Mouse (Mus musculus) layer of hippocampus, adult 2 months (tissue): ENCODE data around the gene Zswim8. TPM values are rescaled to one million over a fixed set of nuclear protein-coding genes. Genes with fewer than 3 reads are reported as not detected.

Source experiments
- DNase-seq, 2 experiments: peaks; one replicate each; pipeline ENCODE4 v3.0.0; 2022; ENCODE audit warnings: low spot score in 2 of 2
- H3K27ac ChIP-seq: fragments of 200-600 bp; 2 replicates; pipeline ENCODE4 v1.8.1; 2022
- H3K4me3 ChIP-seq: fragments of 200-600 bp; 2 replicates; pipeline ENCODE4 v1.8.1; 2022; ENCODE audit warnings: mild to moderate bottlenecking
- CTCF ChIP-seq: fragments of 200-600 bp; conservative IDR thresholded peaks from 2 replicates; pipeline ENCODE4 v1.8.1; 2022; ENCODE audit warnings: antibody characterized with exemption, mild to moderate bottlenecking, moderate library complexity
- total RNA-seq, 2 experiments: library from RNA; stranded (reverse); gene quantifications; 2 replicates each; pipeline ENCODE4 v1.2.3; 2021

The Zswim8 gene
- total RNA-seq, 2 experiments from 2014 or later: 189 to 206 TPM

GRCm38 (mm10) chr14:20723006-20723405, 15.7 kb downstream of the Zswim8 start:
- Histone ChIP-seq H3K4me3 (no peak overlapping the region), H3K27ac (no peak overlapping the region)
- DNase-seq: no peak
- TF ChIP-seq CTCF: no peak

- TF ChIP-seq CTCF: peak; percentile 94
- H3K4me3 ChIP-seq: no peak overlapping the region
- DNase-seq: peak; percentile 64 to 81
- H3K27ac ChIP-seq: no peak overlapping the region
Measured at GRCm38 (mm10) chr14:20724043-20724442, 16.7 kb downstream of the Zswim8 start.

- no peak overlapping the region for H3K4me3 ChIP-seq
- no peak overlapping the region for H3K27ac ChIP-seq
- TF ChIP-seq CTCF: no peak
- DNase-seq: no peak
Measured at GRCm38 (mm10) chr14:20725660-20726339, 18.4 kb downstream of the Zswim8 start.

GRCm38 (mm10) chr14:20729871-20730270, 22.5 kb downstream of the Zswim8 start:
- no peak for TF ChIP-seq CTCF
- Histone ChIP-seq H3K27ac (no peak overlapping the region), H3K4me3 (no peak overlapping the region)
- DNase-seq: no peak

- no peak for TF ChIP-seq CTCF
- no peak overlapping the region for H3K27ac ChIP-seq
- H3K4me3 ChIP-seq: no peak overlapping the region
- DNase-seq: no peak
Measured at GRCm38 (mm10) chr14:20730853-20731602, 23.7 kb downstream of the Zswim8 start.

GRCm38 (mm10) chr14:20733041-20733951, 25.9 kb downstream of the Zswim8 start:
- no peak for DNase-seq
- no peak for TF ChIP-seq CTCF
- Histone ChIP-seq H3K27ac (peak overlapping the region; percentile 97), H3K4me3 (peak overlapping the region; percentile 82)

- Histone ChIP-seq H3K27ac (peak within 1 kb of the TSS; percentile 97), H3K4me3 (peak within 1 kb of the TSS; percentile 82)
- TF ChIP-seq CTCF: peak; percentile 52
- DNase-seq: peak; percentile 71 to 82
Measured at GRCm38 (mm10) chr14:20733952-20734774, 26.8 kb downstream of the Zswim8 start, which contains the start of gene Ndst2. TSS of gene Ndst2 (minus strand) at chr14:20734562.

GRCm38 (mm10) chr14:20735052-20735451, 27.7 kb downstream of the Zswim8 start:
- no peak for DNase-seq
- Histone ChIP-seq H3K27ac (peak overlapping the region; percentile 97; the same call in 1 of the 2 replicates), H3K4me3 (peak overlapping the region; percentile 82)

GRCm38 (mm10) chr14:20735892-20736390, 28.6 kb downstream of the Zswim8 start:
- no peak overlapping the region for H3K27ac ChIP-seq
- no peak overlapping the region for H3K4me3 ChIP-seq
- no peak for TF ChIP-seq CTCF
- no peak for DNase-seq

More at GRCm38 (mm10) chr14:20735052-20735451, 27.7 kb downstream of the Zswim8 start:
- TF ChIP-seq CTCF: no peak

GRCm38 (mm10) chr14:20737306-20737705, 30.0 kb downstream of the Zswim8 start:
- TF ChIP-seq CTCF: peak; percentile 81
- DNase-seq: peak in 1 of 2 experiments; percentile 51
- H3K27ac ChIP-seq: no peak overlapping the region

GRCm38 (mm10) chr14:20738511-20738910, 31.2 kb downstream of the Zswim8 start:
- TF ChIP-seq CTCF: no peak
- no peak overlapping the region for H3K4me3 ChIP-seq
- DNase-seq: no peak
- no peak overlapping the region for H3K27ac ChIP-seq

More at GRCm38 (mm10) chr14:20737306-20737705, 30.0 kb downstream of the Zswim8 start:
- no peak overlapping the region for H3K4me3 ChIP-seq
